Mouse (Mus musculus) neural tube, embryonic 12.5 days (tissue): ENCODE measurements around the gene Kcnq1. TPM values are rescaled to one million over a fixed set of nuclear protein-coding genes. Genes with fewer than 3 reads are reported as not detected.

Source experiments
- ATAC-seq: fragments of 200-750 bp; cut with Nextera tagmentation; 2 replicates; pipeline ENCODE4 v1.8.0; 2017; ENCODE audit warnings: low read depth, mild to moderate bottlenecking, moderate TSS enrichment, moderate library complexity; ENCODE audit not compliant: low FRiP score
- H3K27ac ChIP-seq: fragments of 300-500 bp; sonication (generic); 2 replicates; pipeline ENCODE4 v1.5.1; 2016
- H3K27me3 ChIP-seq: fragments of 300-500 bp; sonication (generic); replicated peaks from 2 replicates; pipeline ENCODE4 v1.6.1; 2016; ENCODE audit warnings: mild to moderate bottlenecking
- H3K36me3 ChIP-seq: fragments of 300-500 bp; sonication (generic); 2 replicates; pipeline ENCODE4 v1.6.1; 2016; ENCODE audit warnings: mild to moderate bottlenecking
- H3K4me1 ChIP-seq: fragments of 300-500 bp; sonication (generic); 2 replicates; pipeline ENCODE4 v1.6.1; 2016
- H3K4me2 ChIP-seq: fragments of 300-500 bp; sonication (generic); replicated peaks from 2 replicates; pipeline ENCODE4 v1.6.1; 2016; ENCODE audit warnings: mild to moderate bottlenecking
- H3K4me3 ChIP-seq: fragments of 300-500 bp; sonication (generic); 2 replicates; pipeline ENCODE4 v1.5.1; 2016
- H3K9ac ChIP-seq: fragments of 300-500 bp; sonication (generic); 2 replicates; pipeline ENCODE4 v1.6.1; 2016; ENCODE audit warnings: mild to moderate bottlenecking
- H3K9me3 ChIP-seq: fragments of 300-500 bp; sonication (generic); 2 replicates; pipeline ENCODE4 v1.6.1; 2016; ENCODE audit warnings: mild to moderate bottlenecking
- WGBS: fragments of 180-500 bp; shearing (Covaris S2); methylation state at CpG from one replicate; pipeline ENCODE4 v1.1.7; 2016; 5-methylcytosine and 5-hydroxymethylcytosine counted together
- polyA plus RNA-seq: library from polyadenylated mRNA; unstranded; fragments of >200 nt; fragmentation: Nextera tagmentation; extraction: Ambion mirVana; gene quantifications from 2 replicates; pipeline ENCODE4 v1.2.1, GENCODE M21; 2016

The Kcnq1 gene
- polyA plus RNA-seq, 1 experiment from 2014 or later: 0.99 TPM

DNA sequence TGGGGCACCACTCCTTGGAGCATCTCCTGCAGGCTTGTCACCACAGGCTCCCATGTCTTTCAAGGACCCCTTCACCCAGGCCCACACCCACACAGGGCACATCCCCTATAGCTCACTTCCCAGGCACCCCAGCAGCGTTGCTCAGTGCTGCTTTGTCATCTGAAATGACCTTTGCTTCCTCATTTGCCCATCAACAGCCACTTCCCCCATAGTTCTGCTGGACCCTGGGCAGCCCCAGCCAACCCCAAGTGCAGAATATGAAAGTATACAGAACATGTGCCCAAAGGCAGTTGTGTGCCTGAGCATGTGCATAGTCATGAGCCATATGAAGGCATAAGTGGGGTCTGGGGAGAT is 10.6 kb upstream of the Kcnq1 start:
- Histone ChIP-seq H3K9ac (no peak overlapping the region), H3K4me1 (no peaks in the 10 kb centered on the region), H3K9me3 (no peaks in the 10 kb centered on the region), H3K4me3 (no peak overlapping the region), H3K27me3 (no peaks in the 10 kb centered on the region), H3K4me2 (no peak overlapping the region), H3K27ac (no peak overlapping the region), H3K36me3 (no peaks in the 10 kb centered on the region)
- 65% methylated on average over 1 of the region's 1 CpGs for WGBS
- no peak for ATAC-seq

DNA sequence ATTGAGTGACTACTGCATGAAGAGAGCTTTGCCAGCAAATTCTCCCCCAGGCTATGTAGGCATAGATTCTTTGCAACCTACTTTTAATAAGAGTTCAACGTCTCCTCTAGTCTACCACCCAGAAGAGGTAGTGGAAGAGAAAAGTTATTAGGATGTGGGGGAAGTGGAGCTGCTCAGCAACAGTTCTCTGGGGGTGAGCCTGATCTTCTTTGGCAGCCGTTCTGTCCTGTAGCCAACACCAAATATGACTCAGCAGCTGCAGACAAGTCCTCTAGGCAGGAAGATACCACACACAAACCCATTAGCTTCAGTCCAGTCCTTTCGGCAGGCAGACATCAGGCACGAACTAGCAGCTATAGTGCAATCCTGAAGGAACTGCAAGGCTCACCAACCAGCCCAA is 5.4 kb upstream of the Kcnq1 start:
- Histone ChIP-seq H3K27ac (no peak overlapping the region), H3K4me1 (no peaks in the 10 kb centered on the region), H3K27me3 (peaks cover 11% of the 10 kb centered on the region), H3K9me3 (no peaks in the 10 kb centered on the region), H3K4me3 (no peak overlapping the region), H3K36me3 (no peaks in the 10 kb centered on the region), H3K9ac (no peak overlapping the region), H3K4me2 (no peak overlapping the region)
- 81% methylated on average over 4 of the region's 4 CpGs for WGBS
- no peak for ATAC-seq

- Histone ChIP-seq H3K9ac (no peak overlapping the region), H3K27me3 (peaks cover 43% of the 10 kb centered on the region)
These were observed 784 bp upstream of the Kcnq1 start for GRCm38 (mm10) chr7:143105258-143105897.

GRCm38 (mm10) chr7:143106672-143107465 is 707 bp downstream of the Kcnq1 start:
- Histone ChIP-seq H3K9ac (no peak overlapping the region), H3K27me3 (peaks cover 43% of the 10 kb centered on the region), H3K4me3 (peak overlapping the region; percentile 21), H3K4me2 (peak overlapping the region; percentile 58), H3K27ac (no peak overlapping the region), H3K4me1 (peaks cover 8% of the 10 kb centered on the region), H3K36me3 (no peaks in the 10 kb centered on the region), H3K9me3 (no peaks in the 10 kb centered on the region)
- no peak for ATAC-seq
- 8% methylated on average over 53 of the region's 57 CpGs for WGBS

More at GRCm38 (mm10) chr7:143105258-143105897, 784 bp upstream of the Kcnq1 start:
- ATAC-seq: no peak
- H3K4me3 ChIP-seq: no peak overlapping the region
- 75% methylated on average over 11 of the region's 11 CpGs for WGBS
- no peaks in the 10 kb centered on the region for H3K9me3 ChIP-seq
- no peak overlapping the region for H3K4me2 ChIP-seq
- H3K4me1 ChIP-seq: peaks cover 8% of the 10 kb centered on the region
- no peaks in the 10 kb centered on the region for H3K36me3 ChIP-seq
- H3K27ac ChIP-seq: no peak overlapping the region

GRCm38 (mm10) chr7:143108200-143108599 is 2.0 kb downstream of the Kcnq1 start:
- ATAC-seq: no peak
- Histone ChIP-seq H3K36me3 (no peaks in the 10 kb centered on the region), H3K4me2 (no peak overlapping the region), H3K27me3 (peaks cover 43% of the 10 kb centered on the region), H3K9ac (no peak overlapping the region), H3K4me1 (peaks cover 8% of the 10 kb centered on the region), H3K4me3 (no peak overlapping the region), H3K9me3 (no peaks in the 10 kb centered on the region), H3K27ac (no peak overlapping the region)
- WGBS: 44% methylated on average over 5 of the region's 5 CpGs

DNA sequence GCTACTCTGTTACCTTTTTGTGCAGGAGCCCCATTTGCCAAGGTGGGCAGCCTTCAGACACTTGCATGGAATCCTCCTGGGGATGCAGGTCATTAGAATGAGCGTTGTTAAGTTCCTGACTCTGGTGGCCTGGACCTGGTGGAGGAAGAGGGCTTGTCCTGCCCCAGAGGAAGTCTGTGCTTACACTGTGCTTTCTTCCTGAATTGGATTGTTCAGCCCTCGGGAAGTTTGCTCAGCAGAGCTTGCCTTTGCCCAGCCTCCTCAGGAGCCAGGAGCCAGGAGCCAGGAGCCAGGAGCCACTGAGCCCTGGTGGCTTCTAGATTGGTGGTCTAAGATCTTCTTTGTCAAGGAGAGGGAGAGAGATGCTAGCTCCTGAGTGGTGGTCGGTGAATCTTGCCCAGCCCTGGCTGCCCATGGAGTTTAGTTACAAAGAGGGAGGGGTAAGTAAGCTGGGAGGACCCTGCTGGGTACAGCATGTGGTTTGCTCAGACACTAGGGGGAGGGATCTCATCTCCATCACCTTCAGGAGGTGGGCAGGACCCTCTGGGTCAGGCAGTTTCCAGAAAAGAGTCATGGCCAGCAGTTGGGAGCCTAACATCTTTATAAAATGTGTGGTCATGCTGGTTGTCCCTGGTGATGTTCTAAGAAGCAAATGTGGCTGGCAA is 3.0 kb downstream of the Kcnq1 start:
- Histone ChIP-seq H3K4me1 (peaks cover 8% of the 10 kb centered on the region), H3K9me3 (peaks cover 1% of the 10 kb centered on the region; the same call in 1 of the 2 replicates), H3K27ac (no peak overlapping the region), H3K36me3 (no peaks in the 10 kb centered on the region), H3K4me2 (no peak overlapping the region), H3K4me3 (no peak overlapping the region), H3K9ac (no peak overlapping the region), H3K27me3 (peaks cover 43% of the 10 kb centered on the region)
- ATAC-seq: no peak
- 30% methylated on average over 3 of the region's 3 CpGs for WGBS

- Histone ChIP-seq H3K4me1 (peaks cover 8% of the 10 kb centered on the region), H3K9me3 (peaks cover 3% of the 10 kb centered on the region; the same call in 1 of the 2 replicates), H3K4me2 (no peak overlapping the region), H3K9ac (no peak overlapping the region), H3K27me3 (peaks cover 41% of the 10 kb centered on the region), H3K36me3 (no peaks in the 10 kb centered on the region), H3K27ac (no peak overlapping the region), H3K4me3 (no peak overlapping the region)
- no peak for ATAC-seq
- 76% methylated on average over 3 of the region's 3 CpGs for WGBS
These were observed 3.5 kb downstream of the Kcnq1 start for GRCm38 (mm10) chr7:143109696-143110095.

DNA sequence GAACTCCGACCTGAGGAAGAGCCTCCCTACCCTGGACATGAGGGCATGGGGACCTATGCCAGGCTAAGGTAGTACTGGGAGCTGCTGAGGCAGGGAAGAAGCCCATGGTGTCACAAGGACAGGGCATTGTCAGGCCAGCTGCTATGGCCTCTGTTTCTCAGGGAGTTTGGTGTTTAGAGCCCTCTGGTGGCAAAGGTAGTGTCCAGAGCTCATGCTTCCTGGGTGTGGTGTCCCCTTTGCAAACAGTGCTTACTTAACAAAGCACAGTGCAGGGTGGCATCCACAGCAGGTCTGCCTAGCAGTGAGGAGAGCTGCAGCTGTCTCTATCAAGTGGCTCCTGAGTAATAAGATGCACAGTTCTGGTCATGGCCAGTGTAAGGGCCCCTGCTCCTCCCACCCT is 4.6 kb downstream of the Kcnq1 start:
- Histone ChIP-seq H3K27ac (no peak overlapping the region), H3K27me3 (peaks cover 32% of the 10 kb centered on the region), H3K4me2 (no peak overlapping the region), H3K4me1 (peaks cover 8% of the 10 kb centered on the region), H3K36me3 (no peaks in the 10 kb centered on the region), H3K9me3 (peaks cover 3% of the 10 kb centered on the region; the same call in 1 of the 2 replicates), H3K9ac (no peak overlapping the region), H3K4me3 (no peak overlapping the region)
- ATAC-seq: no peak
- WGBS: 65% methylated on average over 1 of the region's 1 CpGs

DNA sequence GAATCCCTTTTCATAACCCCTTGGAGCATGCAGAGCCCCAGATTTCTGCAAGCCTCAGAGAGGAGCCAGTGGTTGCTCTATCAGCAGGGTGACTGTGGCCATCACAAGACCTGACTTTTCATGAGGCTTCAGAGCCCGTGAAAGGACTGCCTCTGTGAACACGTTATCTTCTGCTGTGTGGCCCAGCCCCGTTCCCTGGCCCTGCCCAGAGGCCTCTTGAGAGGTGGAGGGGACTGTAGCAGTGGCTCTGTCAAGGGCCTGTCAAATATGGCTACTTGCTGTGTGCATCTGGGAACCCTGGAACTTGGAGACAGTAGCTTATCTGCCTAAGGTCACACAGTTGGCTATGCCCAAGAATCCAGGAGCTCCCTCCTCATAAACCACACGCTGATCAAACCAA is 5.6 kb downstream of the Kcnq1 start:
- Histone ChIP-seq H3K4me3 (no peak overlapping the region), H3K4me1 (peaks cover 8% of the 10 kb centered on the region), H3K27ac (no peak overlapping the region), H3K9me3 (peaks cover 3% of the 10 kb centered on the region; the same call in 1 of the 2 replicates), H3K27me3 (peaks cover 22% of the 10 kb centered on the region), H3K4me2 (no peak overlapping the region), H3K9ac (no peak overlapping the region), H3K36me3 (no peaks in the 10 kb centered on the region)
- WGBS: 80% methylated on average over 4 of the region's 4 CpGs
- no peak for ATAC-seq

GRCm38 (mm10) chr7:143112395-143112794 is 6.2 kb downstream of the Kcnq1 start:
- H3K4me3 ChIP-seq: no peak overlapping the region
- no peak for ATAC-seq
- H3K9me3 ChIP-seq: peaks cover 3% of the 10 kb centered on the region; the same call in 1 of the 2 replicates
- H3K9ac ChIP-seq: no peak overlapping the region
- H3K4me2 ChIP-seq: no peak overlapping the region
- WGBS: 52% methylated on average over 1 of the region's 1 CpGs
- H3K36me3 ChIP-seq: no peaks in the 10 kb centered on the region
- H3K27ac ChIP-seq: no peak overlapping the region
- peaks cover under 1% of the 10 kb centered on the region for H3K4me1 ChIP-seq
- H3K27me3 ChIP-seq: peaks cover 16% of the 10 kb centered on the region

DNA sequence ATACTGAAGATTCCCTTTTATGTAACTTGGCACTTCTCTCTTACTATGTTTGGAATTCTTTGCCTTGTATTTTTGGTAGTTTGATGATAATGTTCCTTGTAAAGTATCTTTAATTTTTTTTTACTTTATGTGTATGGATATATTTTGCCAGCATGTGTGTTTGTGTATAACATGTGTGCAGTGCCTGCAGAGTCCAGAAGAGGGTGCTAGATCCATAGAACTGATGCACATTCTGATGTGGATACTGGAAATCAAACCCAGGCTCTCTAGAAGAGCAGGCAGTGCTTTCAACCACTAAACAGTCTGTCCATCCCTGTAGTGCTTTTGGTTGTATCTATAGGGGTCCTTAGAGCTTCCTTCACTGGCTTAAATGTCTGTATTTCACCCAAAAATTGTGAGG is 8.6 kb downstream of the Kcnq1 start:
- Histone ChIP-seq H3K9me3 (peaks cover 3% of the 10 kb centered on the region; the same call in 1 of the 2 replicates), H3K9ac (no peak overlapping the region), H3K36me3 (no peaks in the 10 kb centered on the region), H3K27me3 (no peaks in the 10 kb centered on the region), H3K4me2 (no peak overlapping the region), H3K4me3 (no peak overlapping the region), H3K27ac (no peak overlapping the region), H3K4me1 (peaks cover 4% of the 10 kb centered on the region; the same call in 1 of the 2 replicates)
- ATAC-seq: no peak

DNA sequence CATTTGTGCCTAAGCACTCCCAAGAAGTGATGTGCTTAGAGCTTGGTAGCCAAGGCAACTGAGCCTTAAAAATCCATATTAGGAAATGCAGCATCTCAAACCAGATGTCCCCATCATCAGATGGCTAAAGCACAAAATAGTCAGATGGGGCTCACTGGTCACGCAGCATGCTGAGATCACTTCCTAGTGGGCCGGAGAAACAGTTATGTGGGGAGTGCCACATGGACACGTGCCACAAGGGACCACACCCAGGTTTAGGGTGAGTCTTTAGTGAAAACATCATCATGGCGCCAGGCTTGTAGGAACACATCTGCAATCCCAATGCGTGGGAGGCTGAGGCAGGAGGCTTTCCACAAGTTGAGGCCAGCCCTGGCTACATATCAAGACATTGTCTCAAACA is 10.4 kb downstream of the Kcnq1 start:
- Histone ChIP-seq H3K4me1 (peaks cover 11% of the 10 kb centered on the region; the same call in 1 of the 2 replicates), H3K27ac (no peak overlapping the region), H3K27me3 (no peaks in the 10 kb centered on the region), H3K4me2 (no peak overlapping the region), H3K9me3 (peaks cover 3% of the 10 kb centered on the region; the same call in 1 of the 2 replicates), H3K9ac (no peak overlapping the region), H3K36me3 (no peaks in the 10 kb centered on the region), H3K4me3 (no peak overlapping the region)
- 83% methylated on average over 5 of the region's 5 CpGs for WGBS
- no peak for ATAC-seq
